Mouse (Mus musculus): ENCODE measurements around the gene Tmco1.

Gene Tmco1

DNA sequence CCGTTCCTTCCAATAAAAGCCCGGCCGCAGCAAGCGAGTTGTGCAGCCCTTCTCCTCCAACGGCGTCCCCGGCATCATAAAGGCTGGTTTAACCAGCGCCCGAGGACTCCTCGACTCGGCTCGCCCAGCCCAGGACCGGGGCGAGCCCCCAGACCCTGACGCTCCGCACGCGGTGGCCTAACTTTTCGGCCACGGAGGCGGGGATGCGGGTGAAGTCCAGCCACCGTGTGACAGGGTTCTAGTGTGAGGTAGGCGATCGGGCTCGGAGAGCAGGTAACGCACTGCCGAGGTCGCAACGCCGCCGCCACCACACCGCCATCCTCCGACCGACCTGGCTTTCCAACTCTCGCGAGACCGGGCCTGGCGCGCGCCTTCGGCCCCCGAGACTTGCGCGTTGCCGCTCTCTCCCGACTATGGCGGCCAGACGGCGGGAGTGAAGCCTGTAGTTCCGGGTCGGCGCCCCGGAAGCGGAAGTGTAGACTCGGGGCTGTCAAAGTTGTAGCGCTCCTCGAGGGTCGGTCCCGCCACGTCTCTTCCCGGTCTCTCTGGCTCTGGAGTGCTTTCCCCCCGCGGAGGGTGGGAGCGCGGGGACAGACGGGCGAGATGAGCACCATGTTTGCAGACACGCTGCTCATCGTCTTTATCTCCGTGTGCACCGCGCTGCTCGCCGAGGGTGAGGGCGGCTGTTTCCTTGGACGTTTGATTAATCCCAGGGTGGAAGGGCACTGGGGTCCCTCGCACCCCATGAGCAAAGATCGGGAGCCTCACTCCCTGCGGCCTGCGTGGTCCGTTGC lies at the start of gene Tmco1:
Tmco1 (plus strand) TSS at position 118 of the 794 bp plus-strand sequence.
- DNase-seq (ENCODE audit: low spot score): peak; percentile 98

DNA sequence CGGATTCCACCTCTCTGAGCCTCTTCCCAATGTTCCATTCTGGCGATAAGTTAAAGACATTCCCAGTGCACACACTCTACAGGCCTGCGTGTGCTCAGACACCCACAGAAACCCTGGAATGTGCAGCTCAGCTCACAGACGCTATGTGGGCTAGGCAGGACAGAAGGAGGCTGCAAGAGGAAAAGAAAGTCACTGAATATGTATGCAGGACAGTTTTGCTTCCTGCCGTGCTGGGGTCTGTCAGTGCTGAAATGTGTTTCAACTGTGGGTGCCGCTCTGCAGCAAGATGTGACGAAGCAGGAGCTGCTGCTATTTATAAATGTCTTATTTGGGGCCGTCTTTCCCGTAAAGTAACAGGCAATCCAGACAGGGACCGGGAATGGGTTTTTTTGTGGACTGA lies 48.5 kb upstream of the Tmco1 start:
- DNase-seq (ENCODE audit: low spot score): no peak

DNA sequence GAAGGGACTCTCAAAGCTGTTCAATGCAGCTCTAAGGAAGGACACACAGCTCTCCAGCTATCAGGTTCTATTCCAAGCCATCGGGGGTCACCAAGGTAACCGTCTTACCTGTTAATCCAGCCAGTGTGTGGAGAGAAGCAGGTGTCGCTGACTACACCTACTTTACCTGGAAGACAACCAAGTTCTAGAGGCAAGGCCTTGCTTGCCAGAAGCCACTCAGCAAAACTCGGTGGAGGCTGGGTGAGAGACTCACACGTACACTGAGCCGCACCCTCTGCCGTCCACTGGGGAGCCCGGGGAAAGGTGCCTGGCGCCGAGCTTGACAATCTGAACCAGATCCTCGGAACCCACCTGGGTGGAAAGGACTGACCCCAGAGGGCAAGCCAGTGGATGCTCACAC lies 46.4 kb upstream of the Tmco1 start:
- no peak for DNase-seq (ENCODE audit: low spot score)

DNA sequence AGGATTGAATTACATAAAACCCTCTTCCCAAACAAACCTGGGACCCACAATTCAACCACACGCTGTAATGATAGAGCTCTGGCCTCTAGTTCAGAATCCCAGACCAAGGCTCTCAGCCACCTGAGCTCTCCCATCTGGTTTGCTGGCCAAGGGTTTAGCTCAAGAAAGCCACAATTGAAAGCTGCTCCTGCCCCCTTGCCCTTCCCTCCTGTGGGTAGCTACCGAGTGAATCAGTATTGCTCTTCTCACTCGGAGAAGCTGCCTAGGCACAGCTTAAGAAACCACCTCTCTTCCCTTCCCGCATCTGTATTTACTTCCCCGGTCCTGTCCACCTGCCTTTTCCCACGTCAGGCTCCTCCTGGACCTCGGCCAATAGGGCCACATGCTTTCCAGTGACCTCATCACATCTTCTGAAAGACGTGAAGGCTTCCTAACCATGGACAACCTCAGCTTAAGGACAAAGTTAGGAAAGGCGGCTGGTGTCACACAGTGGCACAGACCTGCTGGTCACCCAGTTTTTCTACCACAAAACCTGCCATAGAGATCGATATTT lies 45.6 kb upstream of the Tmco1 start:
- DNase-seq (ENCODE audit: low spot score): no peak

DNA sequence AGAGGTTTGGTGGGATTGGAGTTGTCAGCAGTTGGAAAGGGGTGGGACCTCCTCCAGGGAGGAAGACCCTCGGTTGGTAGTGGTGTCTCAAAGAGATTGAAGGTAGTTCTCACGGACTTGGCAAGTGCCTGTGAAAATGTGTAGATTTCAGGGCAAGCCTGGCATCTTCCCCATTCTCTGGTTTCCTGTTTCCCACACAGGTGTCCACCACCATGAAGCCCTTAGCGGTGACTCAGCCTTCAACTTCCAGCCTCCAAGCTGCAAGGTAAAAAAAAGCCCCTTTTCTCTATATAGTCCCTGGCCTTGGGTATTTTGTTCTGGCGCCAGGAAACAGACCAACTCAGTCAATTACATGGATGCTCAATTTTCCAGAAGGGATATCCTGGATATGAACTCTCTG lies 42.8 kb upstream of the Tmco1 start:
- DNase-seq (ENCODE audit: low spot score): no peak

DNA sequence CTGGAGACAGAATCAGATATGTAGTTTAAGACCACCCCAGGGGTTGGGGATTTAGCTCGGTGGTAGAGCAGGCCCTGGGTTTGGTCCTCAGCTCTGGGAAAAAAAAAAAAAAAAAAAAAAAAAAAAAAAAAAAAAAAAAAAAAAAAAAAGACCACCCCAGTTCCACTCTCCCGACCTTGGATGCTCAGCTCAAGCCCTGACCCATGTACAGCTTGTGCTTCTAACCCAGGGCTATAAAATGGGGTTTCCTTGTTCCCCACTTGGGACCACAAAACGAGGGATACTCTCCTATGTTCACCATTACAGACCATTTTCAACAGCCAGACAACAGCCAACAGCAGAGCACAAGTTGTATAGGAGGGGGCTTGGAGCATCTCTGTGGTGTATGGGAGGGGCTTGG lies 41.5 kb upstream of the Tmco1 start:
- DNase-seq (ENCODE audit: low spot score): no peak

DNA sequence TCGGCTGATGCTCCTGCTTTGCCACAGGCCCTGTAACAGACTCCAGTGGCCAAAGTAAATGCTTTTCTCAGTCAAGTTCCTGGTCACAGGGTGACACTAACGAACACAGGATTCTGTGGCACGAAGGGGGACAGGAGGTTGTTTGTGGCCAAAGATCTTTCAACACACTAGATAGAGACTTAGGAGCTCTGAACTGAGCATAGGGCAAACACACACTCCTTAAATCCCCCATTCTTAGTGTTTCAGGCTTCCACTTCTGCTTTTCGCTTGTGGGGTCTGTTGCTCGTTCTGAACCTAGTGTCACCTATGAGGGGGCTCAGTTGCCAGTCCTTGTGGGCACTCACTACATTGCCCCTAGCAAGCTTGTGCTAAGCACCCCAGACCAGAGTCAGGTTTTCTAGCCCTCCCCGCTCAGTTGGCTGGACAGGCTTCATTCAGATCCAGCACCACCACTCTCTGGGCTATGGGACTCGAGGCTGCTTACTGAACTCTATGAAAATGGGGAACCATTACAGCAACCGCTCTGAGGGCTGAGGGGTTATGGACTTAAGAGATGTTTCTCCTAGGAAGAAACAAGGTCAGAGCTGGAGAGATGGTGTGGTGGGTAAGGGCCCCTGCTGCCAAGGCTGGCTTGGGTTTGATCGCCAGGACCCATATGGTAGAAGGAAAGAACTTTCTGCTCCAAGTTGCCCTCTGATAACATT lies 39.7 kb upstream of the Tmco1 start:
- DNase-seq (ENCODE audit: low spot score): no peak

DNA sequence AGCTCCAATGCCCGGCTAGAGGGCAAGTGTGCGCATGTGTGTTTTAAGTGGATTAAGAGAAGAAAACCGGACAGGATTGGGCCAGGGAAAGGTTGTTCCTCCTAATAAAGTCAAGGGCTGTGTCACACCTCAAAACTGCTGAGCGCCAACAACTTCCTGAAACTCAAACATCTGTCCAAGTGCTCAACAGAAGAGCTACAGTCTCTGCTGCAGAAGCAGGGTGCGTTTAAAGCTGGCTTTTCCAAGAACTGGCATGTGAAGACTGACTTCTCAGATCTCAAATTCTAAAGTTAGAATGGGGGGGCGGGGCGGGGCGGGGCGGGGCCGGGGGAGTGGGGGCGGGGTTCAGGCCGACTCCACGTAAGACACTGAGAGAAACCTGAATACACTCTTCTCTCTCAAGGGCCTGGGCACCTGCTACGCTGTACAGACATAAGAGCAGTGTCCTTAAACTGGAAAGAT lies 38.8 kb upstream of the Tmco1 start:
- no peak for DNase-seq (ENCODE audit: low spot score)

DNA sequence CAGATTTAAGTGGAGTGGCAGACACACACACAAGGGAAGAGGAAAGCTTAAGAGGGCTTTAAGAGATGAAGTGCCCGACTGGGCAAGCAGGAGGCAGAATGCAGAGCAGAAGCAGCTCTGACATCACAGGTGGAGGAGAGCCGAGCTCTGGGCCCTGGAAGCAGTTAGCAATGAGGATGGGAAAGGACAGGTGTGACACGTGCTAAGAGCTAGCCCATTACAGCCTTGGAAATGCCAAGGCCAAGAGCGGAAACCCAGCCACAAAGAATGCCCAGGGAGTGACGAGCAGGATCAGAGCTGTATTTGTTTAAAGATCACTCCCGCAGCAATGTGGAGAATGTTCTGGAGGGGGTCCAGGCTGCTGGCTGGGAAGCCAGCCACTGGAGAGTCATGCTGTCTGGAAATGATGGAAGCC lies 38.3 kb upstream of the Tmco1 start:
- no peak for DNase-seq (ENCODE audit: low spot score)

DNA sequence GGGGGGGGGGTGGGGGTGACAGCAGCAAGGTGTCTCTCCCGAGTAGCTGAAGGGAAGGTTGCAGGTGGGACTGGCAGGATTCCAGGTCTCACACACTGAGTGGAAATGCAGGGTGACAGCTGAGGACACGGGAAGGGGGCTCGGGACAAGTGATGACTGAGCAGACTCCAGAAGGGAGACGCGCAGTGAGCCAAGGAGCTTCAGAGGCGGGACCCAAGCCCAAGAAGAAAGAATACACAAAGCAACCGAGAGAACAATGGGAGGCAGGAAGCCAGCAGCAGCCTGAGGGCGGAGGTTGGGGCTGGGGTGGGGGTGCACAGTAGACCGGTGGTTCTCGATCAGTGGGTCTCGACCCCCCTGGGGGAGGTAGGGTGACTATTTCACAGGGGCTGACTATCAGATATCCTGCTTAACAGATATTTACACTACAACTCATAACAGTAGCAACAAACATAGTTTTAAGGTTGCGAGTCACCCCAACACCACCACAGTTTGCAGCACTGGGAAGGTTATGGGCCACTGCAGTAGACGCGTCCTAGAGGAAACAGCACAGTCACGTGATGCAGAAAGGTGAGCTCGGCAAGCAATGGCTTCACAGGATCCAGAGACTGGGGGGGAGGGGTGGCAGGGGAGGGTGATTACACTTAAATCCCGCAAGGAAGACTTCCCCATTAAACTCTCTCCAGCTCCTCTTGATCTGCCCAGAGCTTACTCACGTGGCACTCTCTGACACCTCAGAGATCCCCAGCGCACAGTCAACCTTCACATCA lies 37.7 kb upstream of the Tmco1 start:
- DNase-seq (ENCODE audit: low spot score): peak; percentile 59

DNA sequence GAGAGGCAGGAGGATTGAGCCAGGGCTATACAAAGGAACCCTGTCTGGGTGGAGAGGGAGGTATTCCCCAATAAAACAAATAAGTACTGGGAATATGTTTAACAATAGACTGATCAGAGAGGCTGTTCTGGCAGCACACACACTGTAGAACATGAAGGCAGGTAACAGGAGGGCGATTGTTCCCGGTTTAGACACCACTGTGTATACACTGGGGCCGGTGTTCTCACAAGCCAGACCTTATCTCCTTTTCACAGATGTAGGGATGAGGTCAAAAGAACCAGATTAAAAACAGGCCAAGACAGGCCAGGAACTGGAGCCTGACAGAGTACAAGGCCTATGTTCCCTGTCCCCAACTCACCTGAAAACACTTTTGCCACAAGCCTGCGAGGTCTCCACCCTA lies 36.9 kb upstream of the Tmco1 start:
- DNase-seq (ENCODE audit: low spot score): no peak

DNA sequence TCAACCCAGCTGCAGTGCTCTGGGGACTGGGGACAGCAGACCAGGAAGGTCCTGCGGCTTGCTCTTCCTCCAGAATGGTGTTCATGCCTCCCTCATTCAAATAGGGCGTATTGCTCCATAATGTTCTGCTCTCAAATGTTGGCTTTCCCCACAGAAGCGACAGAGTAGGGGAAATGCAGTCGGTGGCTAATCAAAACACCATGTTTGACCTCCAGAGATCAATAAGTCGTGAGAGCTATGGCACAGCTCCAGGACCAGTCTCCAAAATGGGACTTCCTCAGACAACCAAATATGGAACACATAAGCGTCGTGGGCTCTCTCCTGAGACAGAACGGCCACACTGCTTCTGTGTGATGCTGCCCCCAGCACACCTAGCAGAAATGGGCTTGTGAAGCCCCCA lies 36.3 kb upstream of the Tmco1 start:
- DNase-seq (ENCODE audit: low spot score): no peak

DNA sequence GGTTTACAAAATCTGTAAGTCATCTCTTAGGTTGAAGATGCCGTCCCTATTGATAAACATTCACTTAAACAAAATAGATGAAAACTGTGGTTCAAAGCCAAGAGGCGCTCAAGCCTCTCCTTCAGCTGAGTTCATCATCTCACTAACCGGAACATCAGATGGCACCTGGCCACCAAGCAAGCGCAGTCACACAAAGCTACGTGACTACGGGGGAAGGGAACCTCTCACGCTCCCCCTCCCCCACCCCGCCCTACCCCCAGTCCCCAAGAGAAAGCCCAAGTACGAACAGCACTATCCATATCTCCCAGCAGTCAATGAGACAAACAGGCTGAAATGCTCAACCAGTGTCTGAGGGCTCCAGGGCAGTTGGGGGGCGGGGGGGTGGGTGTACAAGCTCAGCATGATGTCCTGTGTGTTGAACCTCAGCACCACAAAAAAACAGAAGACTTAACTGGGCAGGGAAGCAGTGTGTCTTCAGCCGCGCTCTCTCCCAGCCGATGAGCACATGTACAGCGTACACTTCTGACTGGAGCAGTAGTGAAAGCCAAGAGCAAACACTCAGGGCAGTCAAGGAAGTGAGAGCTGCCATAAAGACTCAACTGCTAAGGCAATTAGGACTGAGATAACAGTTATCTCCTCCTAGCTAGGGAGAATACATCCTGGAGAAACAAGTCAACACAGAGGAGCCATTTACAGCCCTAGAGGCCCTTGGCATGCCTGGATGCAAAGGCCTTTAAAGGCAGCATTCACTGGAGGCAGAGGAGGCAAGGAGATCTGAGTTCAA lies 34.6 kb upstream of the Tmco1 start:
- DNase-seq (ENCODE audit: low spot score): no peak

DNA sequence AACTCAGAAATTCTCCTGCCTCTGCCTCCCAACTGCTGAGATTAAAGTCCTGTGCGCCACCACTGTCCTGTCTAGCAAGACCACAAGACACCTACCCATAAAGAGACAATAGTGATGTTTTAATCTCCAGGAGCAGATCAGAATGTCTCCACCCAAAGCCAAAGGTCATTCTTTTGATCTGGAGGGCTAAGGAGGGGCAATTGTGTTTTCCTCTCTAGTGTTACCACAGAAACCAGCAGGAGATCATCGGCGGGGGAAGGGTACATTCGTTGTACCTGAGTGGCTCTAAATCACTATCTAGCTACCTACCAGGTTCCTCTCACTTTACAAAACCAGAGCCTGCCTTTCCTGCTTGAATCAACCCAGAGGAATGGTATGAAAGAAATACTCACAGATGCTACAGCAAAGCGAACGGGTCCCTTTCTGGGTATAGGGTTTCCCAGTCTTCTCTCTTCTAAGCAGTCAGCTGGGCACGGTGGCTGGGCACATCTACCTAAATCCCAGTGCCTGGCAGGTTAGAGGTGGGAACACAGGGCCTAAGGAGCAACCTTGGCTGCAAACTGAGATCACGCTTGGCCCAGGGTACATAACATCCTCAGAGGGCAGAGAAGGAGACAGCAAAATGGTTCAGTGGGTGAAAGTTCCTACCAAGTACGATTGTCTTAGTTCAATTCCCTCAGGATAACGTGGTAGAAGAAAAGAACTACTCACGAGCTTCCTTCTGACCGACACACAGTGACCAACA lies 33.4 kb upstream of the Tmco1 start:
- no peak for DNase-seq (ENCODE audit: low spot score)

DNA sequence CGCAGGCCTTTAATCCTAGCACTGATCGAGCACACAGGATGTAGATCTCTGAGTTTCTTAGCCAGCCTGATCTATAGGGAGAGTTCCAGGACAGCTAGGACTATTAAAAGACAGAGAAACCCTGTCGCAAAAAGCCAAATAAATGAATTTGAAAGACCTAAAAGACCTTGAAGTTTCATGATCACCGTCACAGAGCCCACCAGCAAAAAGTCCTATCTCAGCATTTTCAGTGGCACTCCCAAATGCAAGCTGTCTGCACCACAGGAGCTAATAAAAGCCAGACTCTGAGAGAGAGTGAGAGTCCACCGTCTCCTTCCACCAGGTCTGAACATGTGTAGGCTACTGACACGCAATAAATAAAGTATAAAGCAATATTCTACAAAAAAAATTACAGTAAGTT lies 29.8 kb upstream of the Tmco1 start:
- no peak for DNase-seq (ENCODE audit: low spot score)

DNA sequence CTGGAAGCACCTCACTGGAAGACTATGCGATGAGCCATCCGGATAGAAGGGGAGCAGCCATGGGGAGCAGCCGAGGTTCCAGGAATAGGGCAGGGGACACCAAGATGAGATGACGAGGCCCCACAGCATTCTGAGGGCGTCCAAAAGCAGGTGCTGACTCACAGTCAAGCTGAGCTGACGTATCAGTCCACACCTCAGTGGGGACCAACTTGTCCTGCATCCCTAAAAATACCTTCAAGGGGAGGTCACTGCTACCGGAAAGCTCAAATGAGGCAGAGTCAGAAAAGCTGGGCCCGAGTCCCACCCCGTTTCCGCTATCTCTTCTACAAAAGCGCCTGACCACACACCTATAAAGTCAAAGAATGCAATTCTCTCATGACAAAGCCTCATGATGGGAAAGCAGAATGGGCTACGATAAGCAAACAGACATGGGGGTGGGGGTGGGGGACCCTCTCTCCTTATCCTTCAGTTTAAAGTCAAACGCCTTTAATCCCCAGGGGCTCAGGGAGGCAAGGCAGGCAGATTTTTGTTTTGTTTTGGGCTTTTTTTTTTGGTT lies 28.9 kb upstream of the Tmco1 start:
- no peak for DNase-seq (ENCODE audit: low spot score)

DNA sequence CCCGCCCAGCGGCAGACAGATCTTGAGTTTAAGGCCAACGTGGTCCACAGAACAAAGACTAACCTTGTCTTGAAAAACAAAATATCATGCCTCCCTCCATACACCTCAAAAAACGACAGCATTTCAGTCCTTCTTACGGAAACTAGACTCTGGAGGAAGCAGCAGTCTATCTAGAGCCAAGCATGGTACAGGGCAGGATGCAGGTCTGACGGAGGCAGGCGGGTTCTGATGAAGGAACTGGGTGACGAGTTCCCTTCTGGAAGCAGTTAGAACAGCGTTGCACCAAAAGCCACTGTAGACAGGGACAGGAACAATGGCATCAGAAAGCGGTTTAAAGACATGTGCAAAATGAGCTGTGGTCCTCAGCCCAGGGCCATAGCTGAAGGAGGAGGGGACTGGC lies 28.1 kb upstream of the Tmco1 start:
- DNase-seq (ENCODE audit: low spot score): no peak

DNA sequence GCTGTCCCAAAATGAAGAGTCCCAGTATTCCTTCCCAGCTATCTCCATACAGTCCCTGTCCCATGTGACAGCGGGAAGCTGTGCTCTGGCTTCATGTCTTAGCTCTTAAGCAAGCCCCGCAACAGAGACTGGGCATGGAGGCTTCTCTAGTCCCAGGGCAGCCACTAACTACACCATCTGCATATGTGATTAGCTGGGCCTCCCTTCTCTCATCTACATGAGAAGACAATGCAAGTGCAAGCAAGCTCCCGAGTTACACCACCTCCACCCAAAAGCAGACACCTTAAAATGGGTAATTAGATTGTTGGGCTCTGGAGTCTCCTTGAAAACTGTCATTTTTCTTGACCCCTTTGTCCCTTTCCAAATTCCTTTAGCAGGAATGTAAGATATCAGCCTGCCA lies 26.1 kb upstream of the Tmco1 start:
- no peak for DNase-seq (ENCODE audit: low spot score)

DNA sequence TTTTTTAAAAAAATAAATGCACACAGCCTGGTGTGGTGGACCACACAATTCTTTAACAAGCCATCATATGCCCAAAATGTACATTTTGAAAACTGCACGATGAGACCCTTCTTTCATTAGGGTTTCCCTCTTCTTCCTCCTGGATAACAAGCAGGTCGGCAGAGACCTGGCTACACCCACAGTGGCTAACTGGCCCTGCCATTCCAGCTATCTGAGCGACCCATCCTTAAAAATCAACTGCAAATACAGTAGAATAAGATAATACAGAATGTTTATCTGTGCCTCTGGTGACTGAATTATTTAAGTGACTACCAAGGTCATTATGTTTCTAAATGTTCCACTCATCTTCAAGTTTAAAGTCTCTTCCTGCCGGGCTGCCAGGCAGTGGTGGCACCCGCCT lies 25.4 kb upstream of the Tmco1 start:
- no peak for DNase-seq (ENCODE audit: low spot score)

DNA sequence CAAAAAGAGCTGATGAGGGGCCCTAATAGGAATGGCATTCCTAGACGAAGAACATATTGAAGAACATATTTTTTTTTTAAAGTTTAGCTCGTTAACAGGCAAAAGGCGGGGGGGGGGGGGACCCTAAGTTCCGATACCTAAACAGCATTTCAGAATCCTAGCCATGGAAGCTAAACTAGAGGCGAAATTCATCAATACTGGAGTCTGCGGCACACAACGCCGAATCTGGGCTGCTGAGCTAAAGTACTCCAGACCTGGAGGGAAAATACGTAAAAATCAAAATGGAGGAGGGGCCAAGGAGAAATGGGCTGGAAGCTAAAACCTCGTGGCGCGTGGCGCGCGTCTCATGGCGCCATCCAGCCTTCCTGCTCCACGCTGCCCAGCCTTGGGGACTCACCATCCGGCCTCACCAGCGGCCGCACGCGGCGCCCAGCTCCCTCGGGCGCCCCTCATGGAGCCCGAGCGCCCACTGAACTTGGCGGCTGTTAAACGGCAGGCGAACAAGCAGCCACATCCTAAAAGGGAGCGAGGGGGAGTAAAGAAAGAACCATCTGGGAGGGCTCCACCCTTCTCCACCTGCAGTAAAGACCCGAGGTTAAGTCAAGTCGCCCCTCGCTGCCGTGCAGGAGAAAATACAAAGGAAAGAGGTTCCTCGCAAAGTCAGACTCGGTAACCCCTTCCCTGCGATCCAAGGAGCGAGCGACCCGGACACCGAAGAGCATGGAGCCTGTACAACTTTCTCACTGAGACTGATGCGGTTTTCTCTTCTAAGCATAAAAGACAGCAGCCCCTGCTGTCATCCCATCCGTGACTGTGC lies 24.5 kb upstream of the Tmco1 start:
- peak; percentile 77 for DNase-seq (ENCODE audit: low spot score)

All from retina, embryonic 14.5 days (tissue).